Mouse (Mus musculus) stomach, embryonic 16.5 days (tissue): ENCODE measurements at regions not wholly inside any gene's neighbourhood (a gene's known extent, or its start where the extent isn't known, plus 50 kb on each side); places are given as distances from the start of the nearest gene placed in this dataset.
A peak's percentile ranks its signal among the peaks of the same experiment; 100 is the strongest.

Source experiments
- ATAC-seq: fragments of 200-750 bp; cut with Nextera tagmentation; 2 replicates; pipeline ENCODE4 v1.8.0; 2017; ENCODE audit warnings: moderate number of reproducible peaks, moderate TSS enrichment; ENCODE audit not compliant: insufficient read depth, low FRiP score
- H3K27ac ChIP-seq: fragments of 300-500 bp; sonication (generic); 2 replicates; pipeline ENCODE4 v1.5.1; 2014; ENCODE audit warnings: low read length
- H3K27me3 ChIP-seq: fragments of 300-500 bp; sonication (generic); 2 replicates; pipeline ENCODE4 v1.6.1; 2014; ENCODE audit warnings: low read length, control low read depth, mixed read lengths; ENCODE audit not compliant: control insufficient read depth, insufficient read depth
- H3K36me3 ChIP-seq: fragments of 300-500 bp; sonication (generic); 2 replicates; pipeline ENCODE4 v1.6.1; 2014; ENCODE audit warnings: low read length; ENCODE audit not compliant: control insufficient read depth, insufficient read depth
- H3K4me1 ChIP-seq: fragments of 300-500 bp; sonication (generic); 2 replicates; pipeline ENCODE4 v1.6.1; 2014; ENCODE audit warnings: low read length, control low read depth, mixed read lengths; ENCODE audit not compliant: control insufficient read depth, insufficient read depth
- H3K4me2 ChIP-seq: fragments of 300-500 bp; sonication (generic); 2 replicates; pipeline ENCODE4 v1.6.1; 2014; ENCODE audit warnings: low read depth, low read length, mixed read lengths
- H3K4me3 ChIP-seq: fragments of 300-500 bp; sonication (generic); replicated peaks from 2 replicates; pipeline ENCODE4 v1.5.1; 2014; ENCODE audit warnings: mild to moderate bottlenecking, low read length
- H3K9ac ChIP-seq: fragments of 300-500 bp; sonication (generic); 2 replicates; pipeline ENCODE4 v1.6.1; 2014; ENCODE audit warnings: low read length
- H3K9me3 ChIP-seq: fragments of 300-500 bp; sonication (generic); replicated peaks from 2 replicates; pipeline ENCODE4 v1.6.1; 2016; ENCODE audit warnings: low read length, control low read depth; ENCODE audit not compliant: control insufficient read depth
- WGBS: fragments of 180-500 bp; shearing (Covaris S2); extraction: QIAGEN DNeasy Blood & Tissue Kit; methylation state at CpG from one replicate; pipeline ENCODE4 v1.1.7; 2014; 5-methylcytosine and 5-hydroxymethylcytosine counted together

- 23% methylated on average over 28 of the region's 28 CpGs for WGBS
- Histone ChIP-seq H3K4me2 (peak overlapping the region; percentile 39), H3K9ac (peak overlapping the region; percentile 21), H3K36me3 (no peaks in the 10 kb centered on the region), H3K4me1 (peaks cover 11% of the 10 kb centered on the region), H3K27ac (peak overlapping the region; percentile 60), H3K9me3 (no peaks in the 10 kb centered on the region), H3K27me3 (peaks cover 10% of the 10 kb centered on the region; the same call in 1 of the 2 replicates), H3K4me3 (no peak overlapping the region)
- peak; percentile 89 for ATAC-seq
Observed at GRCm38 (mm10) chrX:99567367-99568164, 96.5 kb upstream of the Pja1 start.

GRCm38 (mm10) chrX:99561995-99562394 lies 90.9 kb upstream of the Pja1 start:
- Histone ChIP-seq H3K27me3 (peaks cover 20% of the 10 kb centered on the region; the same call in 1 of the 2 replicates), H3K9me3 (no peaks in the 10 kb centered on the region), H3K4me2 (no peak overlapping the region), H3K4me3 (no peak overlapping the region), H3K4me1 (no peaks in the 10 kb centered on the region), H3K27ac (no peak overlapping the region), H3K9ac (no peak overlapping the region), H3K36me3 (no peaks in the 10 kb centered on the region)
- no peak for ATAC-seq
- 61% methylated on average over 7 of the region's 8 CpGs for WGBS

GRCm38 (mm10) chrX:99560699-99561098 lies 89.6 kb upstream of the Pja1 start:
- no peak for ATAC-seq
- no peaks in the 10 kb centered on the region for H3K36me3 ChIP-seq
- WGBS, result 73% methylated on average over 2 of the region's 2 CpGs
- H3K9ac ChIP-seq, result no peak overlapping the region
- H3K27me3 ChIP-seq, result peaks cover 20% of the 10 kb centered on the region; the same call in 1 of the 2 replicates
- H3K4me2 ChIP-seq, result no peak overlapping the region
- no peaks in the 10 kb centered on the region for H3K9me3 ChIP-seq
- no peak overlapping the region for H3K4me3 ChIP-seq
- H3K27ac ChIP-seq, result no peak overlapping the region
- H3K4me1 ChIP-seq, result no peaks in the 10 kb centered on the region

- Histone ChIP-seq H3K27me3 (peaks cover 34% of the 10 kb centered on the region), H3K4me2 (no peak overlapping the region), H3K4me3 (no peak overlapping the region), H3K9ac (no peak overlapping the region), H3K9me3 (no peaks in the 10 kb centered on the region), H3K27ac (no peak overlapping the region), H3K36me3 (no peaks in the 10 kb centered on the region), H3K4me1 (no peaks in the 10 kb centered on the region)
- WGBS, result 57% methylated on average over 8 of the region's 8 CpGs
- no peak for ATAC-seq
Observed at GRCm38 (mm10) chrX:99556876-99557354, 85.8 kb upstream of the Pja1 start.

GRCm38 (mm10) chrX:99555976-99556781 lies 85.1 kb upstream of the Pja1 start:
- H3K27ac ChIP-seq, result no peak overlapping the region
- ATAC-seq, result no peak
- H3K27me3 ChIP-seq, result peaks cover 39% of the 10 kb centered on the region
- no peak overlapping the region for H3K4me2 ChIP-seq
- no peak overlapping the region for H3K9ac ChIP-seq
- 54% methylated on average over 13 of the region's 13 CpGs for WGBS
- peaks cover 3% of the 10 kb centered on the region; the same call in 1 of the 2 replicates for H3K4me1 ChIP-seq
- no peaks in the 10 kb centered on the region for H3K9me3 ChIP-seq
- H3K36me3 ChIP-seq, result no peaks in the 10 kb centered on the region
- H3K4me3 ChIP-seq, result no peak overlapping the region

- no peak for ATAC-seq
- Histone ChIP-seq H3K36me3 (no peaks in the 10 kb centered on the region), H3K4me2 (no peak overlapping the region), H3K9me3 (no peaks in the 10 kb centered on the region), H3K9ac (no peak overlapping the region), H3K27ac (no peak overlapping the region), H3K27me3 (peaks cover 21% of the 10 kb centered on the region), H3K4me3 (no peak overlapping the region), H3K4me1 (peaks cover 14% of the 10 kb centered on the region)
- 88% methylated on average over 2 of the region's 2 CpGs for WGBS
Observed at GRCm38 (mm10) chrX:99552778-99553177, 81.7 kb upstream of the Pja1 start.

GRCm38 (mm10) chrX:99550057-99550760 lies 79.1 kb upstream of the Pja1 start:
- no peak overlapping the region for H3K4me2 ChIP-seq
- H3K27me3 ChIP-seq, result peaks cover 19% of the 10 kb centered on the region
- H3K27ac ChIP-seq, result no peak overlapping the region
- no peaks in the 10 kb centered on the region for H3K9me3 ChIP-seq
- WGBS, result 30% methylated on average over 7 of the region's 7 CpGs
- peaks cover 14% of the 10 kb centered on the region for H3K4me1 ChIP-seq
- ATAC-seq, result peak; percentile 50; the same call in 1 of the 2 replicates
- no peak overlapping the region for H3K4me3 ChIP-seq
- no peak overlapping the region for H3K9ac ChIP-seq
- no peaks in the 10 kb centered on the region for H3K36me3 ChIP-seq

- H3K9me3 ChIP-seq, result no peaks in the 10 kb centered on the region
- WGBS, result 48% methylated on average over 4 of the region's 4 CpGs
- no peak overlapping the region for H3K4me3 ChIP-seq
- ATAC-seq, result no peak
- H3K9ac ChIP-seq, result no peak overlapping the region
- H3K36me3 ChIP-seq, result no peaks in the 10 kb centered on the region
- H3K27ac ChIP-seq, result no peak overlapping the region
- H3K27me3 ChIP-seq, result peaks cover 15% of the 10 kb centered on the region; the same call in 1 of the 2 replicates
- H3K4me2 ChIP-seq, result no peak overlapping the region
- H3K4me1 ChIP-seq, result peaks cover 14% of the 10 kb centered on the region
Observed at GRCm38 (mm10) chrX:99548284-99549019, 77.4 kb upstream of the Pja1 start.
